Mouse (Mus musculus) adrenal gland, adult 8-10 months (tissue): Measurements from ENCODE around the gene Cntn5. TPM values are rescaled to one million over a fixed set of nuclear protein-coding genes. Genes with fewer than 3 reads are reported as not detected.

Source experiments
- DNase-seq: peaks from one replicate; pipeline ENCODE4 v3.0.0; 2022
- microRNA-seq, 2 experiments: library from miRNA; unstranded; fragments of <30 nt; microRNA quantifications; one replicate each; pipeline ENCODE4 v1.2.0; 2022
- total RNA-seq, 4 experiments: library from RNA; stranded (reverse); gene quantifications; 2 replicates each; pipeline ENCODE4 v1.2.4; 2022

Cntn5 gene
- total RNA-seq, 4 experiments from 2014 or later, result not detected

DNA sequence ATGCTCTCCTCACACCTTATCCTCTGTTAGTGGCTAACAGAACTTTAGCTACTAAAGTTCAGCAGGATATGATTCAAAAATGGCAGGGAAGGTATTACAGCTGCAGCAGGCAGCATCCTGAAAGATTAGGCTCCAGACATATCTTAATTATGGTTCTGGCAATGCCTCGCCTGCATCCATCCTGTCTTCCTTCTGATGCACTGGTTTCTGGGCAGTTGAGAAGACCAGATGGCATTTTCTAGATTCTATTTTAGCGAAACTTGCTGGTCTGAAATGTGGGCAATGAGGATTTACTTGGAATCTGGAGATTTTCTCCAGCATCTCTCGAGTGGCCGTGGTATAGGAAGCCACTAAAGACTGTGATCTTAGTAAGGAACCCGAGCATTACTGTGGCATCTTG, 1230.0 kb downstream of the Cntn5 start:
- DNase-seq, result no peak

GRCm38 (mm10) chr9:9673277-9674049, 1231.1 kb downstream of the Cntn5 start:
- DNase-seq, result no peak

DNA sequence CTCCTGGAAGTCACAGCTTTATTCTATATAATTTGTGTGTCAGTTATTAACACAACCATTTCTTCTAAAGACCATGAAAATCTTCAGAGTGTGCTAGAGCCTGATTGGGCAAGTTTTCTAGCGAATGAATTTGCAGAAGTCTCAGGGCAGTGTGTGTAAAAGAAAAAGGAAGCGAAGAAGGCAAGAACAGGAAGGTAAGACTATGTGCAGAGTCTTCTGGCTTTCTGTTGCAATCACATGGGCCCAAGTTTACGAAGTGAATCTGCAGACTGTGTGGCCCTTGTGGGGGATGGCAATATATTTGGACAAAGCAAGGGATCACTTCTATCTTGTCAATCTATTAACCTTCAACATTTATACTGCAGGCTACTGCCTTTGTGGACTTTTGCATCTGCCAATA, 1251.1 kb downstream of the Cntn5 start:
- DNase-seq, result no peak

DNA sequence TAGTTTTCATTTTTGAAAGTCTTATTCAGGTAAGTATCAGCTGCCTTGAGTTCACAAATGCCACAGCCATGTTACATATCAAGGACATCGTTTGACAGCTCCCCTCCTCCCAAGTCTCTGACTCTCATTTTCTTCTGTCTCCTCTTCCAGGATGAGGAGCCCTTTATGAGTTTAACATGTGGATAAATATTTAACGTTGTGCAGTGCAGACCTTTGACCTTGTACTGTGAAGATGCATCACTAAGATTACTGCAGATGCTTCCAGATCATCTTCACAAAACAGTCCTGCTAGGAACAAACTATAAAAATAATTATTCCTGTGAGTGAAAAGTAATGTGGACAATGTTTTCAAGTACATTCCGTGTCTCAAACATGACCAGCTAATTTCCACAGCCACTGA, 1257.2 kb downstream of the Cntn5 start:
- no peak for DNase-seq

GRCm38 (mm10) chr9:9646276-9646675, 1258.3 kb downstream of the Cntn5 start:
- no peak for DNase-seq

Small RNA genes within 50 kb of the gene (microRNA-seq; reads per million reads assigned to microRNA genes)
- gene Gm24496 (0 reads per million in 2 experiments), gene Gm25086 (0 reads per million in 2 experiments), gene Gm26195 (0 reads per million in 2 experiments), gene Mir6237 (0 reads per million in 2 experiments)
